Mouse (Mus musculus): ENCODE measurements at regions not wholly inside any gene's neighbourhood (a gene's known extent, or its start where the extent isn't known, plus 50 kb on each side); places are given as distances from the start of the nearest gene placed in this dataset.
A peak's percentile ranks its signal among the peaks of the same experiment; 100 is the strongest.
"Not testable (repeated sequence)": the region's sequence is repeated elsewhere in the genome, so short reads cannot be mapped to it uniquely, and the experiment has no call there.

- ATAC-seq (replicated peaks; ENCODE audit: poor library complexity) = no peak
These were observed 204.1 kb upstream of the P2ry1 start for GRCm38 (mm10) chr3:60798461-60798860.

DNA sequence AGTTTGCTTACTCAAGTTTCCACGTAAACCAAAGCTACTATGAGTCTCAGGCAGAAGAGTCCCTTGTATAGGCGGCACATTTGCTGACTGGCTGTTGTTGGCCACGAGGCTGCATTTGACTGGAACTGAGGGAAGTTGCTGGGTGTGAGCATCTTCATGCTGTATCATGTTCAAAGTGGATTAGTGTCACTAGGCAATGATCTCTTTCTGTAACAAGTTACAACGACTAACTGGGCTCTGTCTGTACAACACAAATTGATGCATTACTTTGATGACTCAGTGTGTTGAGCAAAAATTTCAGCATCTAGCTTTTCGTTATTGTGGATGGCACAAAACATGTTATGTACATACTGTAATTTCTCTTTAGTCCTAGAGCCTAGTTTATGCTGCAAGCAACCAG is 203.7 kb upstream of the P2ry1 start:
- no peak for ATAC-seq (replicated peaks; ENCODE audit: poor library complexity)

- ATAC-seq (replicated peaks; ENCODE audit: poor library complexity) = no peak
These were observed 197.8 kb upstream of the P2ry1 start for GRCm38 (mm10) chr3:60804711-60805293.

- no peak for ATAC-seq (replicated peaks; ENCODE audit: poor library complexity)
These were observed 190.7 kb upstream of the P2ry1 start for GRCm38 (mm10) chr3:60811924-60812323.

GRCm38 (mm10) chr3:60813485-60813884 is 189.1 kb upstream of the P2ry1 start:
- no peak for ATAC-seq (replicated peaks; ENCODE audit: poor library complexity)

- peak; percentile 91 for ATAC-seq (replicated peaks; ENCODE audit: poor library complexity)
These were observed 182.8 kb upstream of the P2ry1 start for GRCm38 (mm10) chr3:60819684-60820281.

DNA sequence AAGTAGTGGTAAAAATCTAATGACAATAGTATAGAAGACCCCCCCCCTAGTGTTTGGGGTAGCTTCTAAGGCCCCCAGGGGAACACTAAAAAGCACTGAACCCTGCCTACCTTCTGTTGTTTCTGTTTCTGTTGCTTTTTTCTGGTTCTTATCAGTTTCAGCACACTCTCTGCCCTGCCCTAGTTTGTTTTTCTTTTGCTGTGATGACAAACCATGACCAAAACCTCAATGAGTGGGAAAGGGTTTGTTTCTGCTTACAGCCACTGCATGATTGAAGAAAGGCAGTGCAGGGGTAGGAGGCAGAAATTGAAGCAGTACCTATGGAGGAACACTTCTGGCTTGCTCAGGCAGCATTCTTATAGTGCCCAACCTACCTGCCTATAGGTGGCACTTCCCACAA is 181.1 kb upstream of the P2ry1 start:
- ATAC-seq (replicated peaks; ENCODE audit: poor library complexity) = peak; percentile 65

DNA sequence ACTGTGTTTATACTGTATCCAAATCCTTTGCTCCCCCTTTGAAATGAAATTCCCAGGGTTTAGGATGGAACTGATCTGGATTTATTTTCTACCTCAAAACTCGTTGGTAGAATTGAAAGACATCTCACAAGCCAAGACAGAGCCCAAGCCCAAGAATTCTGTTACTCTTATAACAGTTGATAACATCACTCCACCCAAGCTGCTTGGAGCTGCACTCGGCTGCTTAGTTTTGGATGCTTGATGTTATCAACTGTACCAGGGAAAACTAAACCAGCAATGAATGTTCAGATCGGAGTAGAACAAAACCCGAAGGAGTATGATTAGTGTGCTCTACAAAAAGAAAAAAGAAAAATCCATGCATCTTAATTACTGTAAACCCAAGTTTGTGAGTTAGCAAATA is 175.8 kb upstream of the P2ry1 start:
- no peak for ATAC-seq (replicated peaks; ENCODE audit: poor library complexity)

GRCm38 (mm10) chr3:60832385-60832784 is 170.2 kb upstream of the P2ry1 start:
- ATAC-seq (replicated peaks; ENCODE audit: poor library complexity) = peak; percentile 61; the same call in 1 of the 2 replicates

GRCm38 (mm10) chr3:60841895-60842294 is 160.7 kb upstream of the P2ry1 start:
- peak; percentile 48; the same call in 1 of the 2 replicates for ATAC-seq (replicated peaks; ENCODE audit: poor library complexity)

DNA sequence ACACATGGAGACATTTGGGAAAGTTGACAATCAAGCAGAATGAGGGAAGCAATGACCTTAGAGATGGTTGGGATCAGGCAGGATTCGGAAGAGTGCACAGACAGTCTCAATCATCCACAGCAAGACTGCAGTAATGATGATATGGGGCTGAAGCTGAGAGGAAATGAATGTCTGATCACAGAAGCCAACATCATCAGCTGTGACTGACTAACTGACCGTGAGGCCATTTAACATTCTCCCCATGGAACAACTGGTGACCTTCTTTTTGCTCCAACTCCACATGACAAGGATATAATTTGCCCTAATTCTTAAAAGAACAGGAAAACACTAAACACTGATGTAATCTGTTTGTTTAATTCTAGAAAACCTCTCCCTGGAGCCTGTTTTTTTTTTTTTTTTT is 157.3 kb upstream of the P2ry1 start:
- no peak for ATAC-seq (replicated peaks; ENCODE audit: poor library complexity)

DNA sequence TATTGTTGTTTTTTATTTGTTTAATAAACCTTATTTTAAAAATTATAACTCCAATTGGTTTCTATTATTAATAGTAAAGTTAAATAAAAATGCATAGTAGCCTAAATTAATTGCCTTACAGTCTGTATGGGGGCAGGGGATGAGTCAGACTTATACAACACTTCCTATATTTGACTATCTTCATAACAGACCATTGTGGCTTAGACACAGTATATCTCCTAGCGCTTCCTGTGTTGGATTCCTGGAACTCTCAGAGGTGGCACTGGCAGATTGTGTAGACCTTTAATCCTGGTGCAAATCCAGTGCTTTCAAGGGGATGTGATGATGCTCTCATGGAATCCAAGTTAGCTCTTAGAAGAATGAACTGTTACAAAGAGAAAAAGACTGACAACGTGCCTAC is 154.2 kb upstream of the P2ry1 start:
- ATAC-seq (replicated peaks; ENCODE audit: poor library complexity) = peak; percentile 42; the same call in 1 of the 2 replicates

DNA sequence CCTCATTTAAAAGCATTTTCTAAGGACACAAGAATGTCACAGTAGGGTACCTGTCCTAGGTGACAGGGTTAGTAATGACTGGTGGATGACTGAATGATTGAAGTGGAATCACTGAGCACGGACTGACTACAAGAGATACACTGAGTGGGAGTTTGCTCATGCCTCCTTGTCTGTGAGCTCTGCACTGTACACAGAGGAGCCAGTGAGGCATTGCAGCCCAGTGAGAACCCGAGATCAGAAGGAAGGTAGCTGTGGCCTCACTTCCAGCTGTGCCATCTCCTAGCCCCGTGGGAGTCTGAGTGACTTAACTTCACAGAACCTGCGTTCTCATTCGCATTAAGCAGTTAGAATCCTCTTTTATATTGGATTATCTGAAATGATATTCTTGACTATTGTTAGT is 148.8 kb upstream of the P2ry1 start:
- ATAC-seq (replicated peaks; ENCODE audit: poor library complexity) = no peak

DNA sequence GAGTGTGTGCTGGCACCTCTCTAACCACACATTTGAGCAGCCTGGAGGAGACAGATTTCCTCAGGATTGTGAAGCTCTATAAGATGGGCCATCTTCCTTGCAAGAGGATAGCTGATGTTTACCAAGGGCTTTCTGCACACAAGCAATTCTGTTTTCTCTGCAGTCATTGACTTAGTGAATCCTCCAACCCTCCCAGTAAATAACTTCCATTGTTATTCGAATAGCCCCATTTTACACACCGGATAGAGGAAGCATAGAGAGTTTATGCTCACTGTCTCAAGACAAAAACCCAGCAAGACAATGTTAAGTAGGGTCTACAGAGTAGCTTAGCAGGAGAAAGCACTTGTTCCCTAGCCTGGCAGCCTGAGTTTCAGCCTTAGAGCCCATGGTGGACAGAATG is 146.9 kb upstream of the P2ry1 start:
- no peak for ATAC-seq (replicated peaks; ENCODE audit: poor library complexity)

- no peak for ATAC-seq (replicated peaks; ENCODE audit: poor library complexity)
These were observed 144.0 kb upstream of the P2ry1 start for GRCm38 (mm10) chr3:60858474-60859118.

GRCm38 (mm10) chr3:60859119-60859515 is 143.5 kb upstream of the P2ry1 start:
- no peak for ATAC-seq (replicated peaks; ENCODE audit: poor library complexity)

DNA sequence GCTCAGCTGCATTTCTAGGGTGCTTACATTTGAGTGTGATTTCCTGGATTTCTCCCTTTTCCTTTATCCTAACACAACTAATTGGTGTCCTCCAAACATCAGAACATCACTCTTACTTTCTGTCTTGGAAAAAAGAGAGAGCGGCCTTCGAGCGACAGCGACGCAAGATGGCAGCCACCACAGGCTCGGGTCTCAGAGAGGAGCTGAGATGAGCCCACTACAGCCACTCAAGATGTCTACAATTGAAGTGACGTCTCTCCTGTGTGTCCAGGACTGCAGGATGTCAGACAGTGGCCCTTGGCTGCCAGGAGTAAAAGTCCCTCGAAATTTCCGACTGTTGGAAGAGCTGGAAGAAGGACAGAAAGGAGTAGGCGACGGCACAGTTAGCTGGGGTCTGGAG is 125.7 kb upstream of the P2ry1 start:
- ATAC-seq (replicated peaks; ENCODE audit: poor library complexity) = not testable (repeated sequence)

DNA sequence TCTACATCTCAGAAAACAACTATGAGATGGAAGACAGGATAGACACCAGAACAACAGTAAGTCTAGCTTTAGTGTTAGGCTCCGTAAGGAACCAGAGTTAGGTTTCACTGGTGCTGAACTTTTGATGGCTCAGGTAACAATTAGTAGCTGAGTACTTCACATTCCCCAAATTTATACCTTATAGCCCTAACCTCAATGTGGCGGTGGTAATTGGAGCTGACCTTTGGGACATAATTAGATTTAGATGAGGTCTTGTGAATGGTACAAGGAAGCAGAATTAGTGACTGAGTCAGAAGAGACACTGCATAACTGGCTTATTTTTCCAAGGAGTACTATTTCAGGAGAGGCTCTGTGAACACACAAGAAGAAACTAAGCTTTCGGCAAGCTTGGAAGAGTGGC is 123.7 kb upstream of the P2ry1 start:
- no peak for ATAC-seq (replicated peaks; ENCODE audit: poor library complexity)

- ATAC-seq (replicated peaks; ENCODE audit: poor library complexity) = no peak
These were observed 118.6 kb upstream of the P2ry1 start for GRCm38 (mm10) chr3:60884027-60884426.

DNA sequence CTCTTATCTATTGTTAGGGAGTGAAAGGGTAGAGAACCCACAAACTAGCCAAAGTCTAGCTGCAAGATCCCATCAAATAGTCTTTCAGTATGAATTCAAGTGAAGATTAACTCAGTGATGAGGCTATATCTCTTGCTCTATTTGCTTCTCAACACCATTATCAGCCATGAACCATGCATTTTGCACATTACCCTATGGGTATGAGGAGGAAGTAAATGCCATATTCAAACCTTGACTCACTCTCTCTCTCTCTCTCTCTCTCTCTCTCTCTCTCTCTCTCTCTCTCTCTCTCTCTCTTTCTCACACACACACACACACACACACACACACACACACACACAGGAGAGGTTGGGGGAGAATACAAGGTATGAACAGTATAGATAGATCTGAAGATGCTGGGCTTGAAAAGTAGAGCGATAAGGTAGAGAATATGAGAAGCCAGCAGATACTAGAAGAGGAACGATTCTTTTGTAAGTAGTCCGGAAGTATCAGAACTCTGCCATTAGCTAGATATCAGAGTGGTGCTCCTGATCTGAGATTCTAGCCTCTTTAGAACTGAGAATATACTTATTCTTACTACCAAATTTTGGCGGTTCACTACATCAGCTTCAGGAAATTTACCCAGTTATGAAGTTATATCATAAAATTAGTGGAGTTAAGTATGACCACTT is 113.3 kb upstream of the P2ry1 start:
- no peak for ATAC-seq (replicated peaks; ENCODE audit: poor library complexity)

DNA sequence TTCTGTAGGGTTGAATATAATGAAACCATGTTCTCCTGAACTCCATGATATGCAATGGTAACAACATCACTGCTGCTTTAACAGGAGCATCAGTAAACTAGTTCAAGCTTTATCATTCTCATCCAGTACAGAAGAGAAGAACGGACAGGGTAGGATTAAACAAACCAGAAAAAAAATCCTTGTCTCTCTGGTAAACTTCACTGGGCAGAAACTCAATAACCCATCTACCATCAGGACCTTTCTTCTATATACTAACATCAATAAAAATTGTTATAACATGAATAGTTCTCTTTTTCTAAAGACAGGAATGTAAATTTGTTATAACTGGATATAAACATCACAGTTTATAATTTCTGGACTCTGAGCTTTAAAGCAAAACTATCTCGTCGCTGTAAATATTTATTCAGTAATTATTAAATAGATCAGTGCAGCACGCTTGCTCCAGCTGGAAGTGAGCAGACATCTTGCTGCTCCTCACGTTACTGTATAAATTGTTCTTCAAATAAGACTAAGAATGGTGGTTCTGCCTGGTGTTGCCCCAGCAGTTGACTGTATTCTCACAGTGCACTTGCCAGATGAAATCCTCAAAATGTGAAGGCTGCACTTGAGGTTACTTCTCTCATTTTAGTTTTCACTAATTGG is 104.8 kb upstream of the P2ry1 start:
- no peak for ATAC-seq (replicated peaks; ENCODE audit: poor library complexity)

DNA sequence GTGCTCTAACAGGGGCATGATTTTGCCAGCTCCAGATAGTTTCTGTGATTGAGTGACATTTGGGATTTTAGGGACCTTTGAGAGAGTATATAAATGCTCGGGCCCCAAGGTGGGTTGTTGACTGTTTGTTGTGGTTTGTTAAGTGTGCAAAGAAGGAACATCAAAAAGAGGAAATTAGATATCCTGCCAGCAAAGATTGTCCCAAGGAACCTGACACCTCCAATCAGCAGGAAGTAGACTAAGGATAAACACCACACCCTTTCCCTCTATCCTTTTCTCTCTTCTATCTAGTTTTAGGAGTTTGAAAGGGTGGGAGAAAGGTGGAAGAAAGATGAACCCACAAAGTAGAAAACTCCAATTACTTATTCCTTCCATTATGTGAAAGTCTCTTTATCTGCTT is 103.9 kb upstream of the P2ry1 start:
- no peak for ATAC-seq (replicated peaks; ENCODE audit: poor library complexity)

All from megakaryocyte progenitor cell, adult 5-6 weeks (primary cell).